Mouse (Mus musculus): ENCODE measurements at regions not wholly inside any gene's neighbourhood (a gene's known extent, or its start where the extent isn't known, plus 50 kb on each side); places are given as distances from the start of the nearest gene placed in this dataset.
"Not testable (repeated sequence)": the region's sequence is repeated elsewhere in the genome, so short reads cannot be mapped to it uniquely, and the experiment has no call there.

DNA sequence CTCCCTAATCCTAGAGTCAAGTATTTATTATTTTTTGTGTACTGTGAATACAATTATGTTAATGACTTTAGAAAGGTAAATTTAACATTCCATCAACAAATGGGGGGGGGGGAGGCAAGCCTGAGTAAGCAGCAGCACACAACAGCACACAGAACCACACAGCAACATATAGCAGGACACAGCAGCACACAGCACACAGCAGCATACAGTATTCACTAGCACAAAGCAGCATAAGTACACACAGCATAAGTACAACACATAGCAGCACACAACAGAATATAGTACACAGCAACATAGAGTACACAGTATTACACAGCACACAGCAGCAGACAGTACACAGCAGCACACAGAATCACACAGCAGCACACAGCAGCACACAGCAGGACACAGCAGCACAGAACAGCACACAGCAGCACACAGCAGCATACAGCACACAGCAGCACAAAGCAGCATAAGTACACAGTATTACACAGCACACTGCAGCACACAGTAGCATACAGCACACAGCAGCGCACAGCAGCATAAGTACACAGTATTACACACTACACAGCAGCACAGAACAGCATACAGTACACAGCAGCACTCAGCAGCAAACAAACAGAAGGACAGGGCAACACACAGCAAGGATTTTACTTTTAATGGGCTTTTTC is 605.7 kb downstream of the Tbl1xr1 start:
- DNase-seq (ENCODE audit: extremely low read depth, low read depth): no peak

DNA sequence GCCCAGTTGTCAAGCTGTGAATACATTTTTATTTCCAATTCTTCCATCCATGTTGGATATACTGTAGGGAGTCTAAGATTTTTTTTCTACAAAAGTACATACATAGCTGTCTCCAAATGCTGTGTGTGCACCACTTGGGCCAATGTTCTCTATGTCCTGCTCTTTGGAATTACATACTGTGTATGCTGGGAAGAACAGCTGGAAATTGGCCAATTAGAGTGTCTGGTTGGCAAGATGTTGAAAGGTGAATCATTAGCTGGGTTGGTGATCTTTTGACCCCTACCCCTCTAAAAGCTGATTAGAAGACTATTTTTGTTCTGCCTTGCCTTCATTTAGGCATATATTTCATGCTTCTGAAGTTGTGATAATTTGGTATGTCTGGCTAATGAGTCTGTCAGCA is 622.9 kb downstream of the Tbl1xr1 start:
- DNase-seq (ENCODE audit: extremely low read depth, low read depth): no peak

DNA sequence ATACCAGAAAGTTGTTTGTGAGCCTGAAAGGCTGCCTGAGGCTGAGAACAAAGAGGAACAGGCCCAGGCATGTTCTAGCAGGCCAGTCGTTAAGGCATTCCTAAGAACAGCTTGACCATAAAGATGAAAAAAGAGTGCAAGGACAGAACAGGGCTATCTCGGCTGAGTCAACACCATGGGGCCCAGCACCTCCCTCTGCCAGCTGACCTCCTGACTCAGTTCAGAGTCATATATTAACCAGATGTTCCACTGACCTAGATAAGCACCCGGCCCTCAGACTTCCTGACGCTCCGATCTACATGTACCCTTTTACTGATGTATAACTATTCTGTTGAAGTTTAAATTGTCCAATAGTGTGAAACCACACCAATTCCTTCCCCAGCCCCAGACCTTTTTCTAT is 625.0 kb downstream of the Tbl1xr1 start:
- DNase-seq (ENCODE audit: extremely low read depth, low read depth): not testable (repeated sequence)

DNA sequence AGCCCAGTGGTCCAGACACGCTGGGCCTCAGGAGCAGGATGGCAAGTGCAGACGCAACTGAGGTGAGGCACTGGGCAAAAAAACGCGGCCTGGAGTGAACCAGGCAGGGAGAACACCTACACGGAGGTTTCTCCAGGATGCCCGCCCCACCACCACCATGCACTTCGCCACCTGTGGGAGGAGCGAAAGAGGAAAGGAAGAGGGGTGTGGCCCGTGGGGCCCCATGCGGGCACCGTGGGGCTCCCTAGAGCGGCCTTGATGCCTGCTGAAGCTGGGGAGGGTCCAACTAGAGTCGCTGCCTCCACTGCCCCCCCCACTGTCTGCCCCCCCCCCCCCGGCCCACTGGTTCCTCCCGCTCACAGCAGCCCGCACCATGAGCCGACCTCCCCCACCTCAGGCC is 629.2 kb downstream of the Tbl1xr1 start:
- no peak for DNase-seq (ENCODE audit: extremely low read depth, low read depth)

DNA sequence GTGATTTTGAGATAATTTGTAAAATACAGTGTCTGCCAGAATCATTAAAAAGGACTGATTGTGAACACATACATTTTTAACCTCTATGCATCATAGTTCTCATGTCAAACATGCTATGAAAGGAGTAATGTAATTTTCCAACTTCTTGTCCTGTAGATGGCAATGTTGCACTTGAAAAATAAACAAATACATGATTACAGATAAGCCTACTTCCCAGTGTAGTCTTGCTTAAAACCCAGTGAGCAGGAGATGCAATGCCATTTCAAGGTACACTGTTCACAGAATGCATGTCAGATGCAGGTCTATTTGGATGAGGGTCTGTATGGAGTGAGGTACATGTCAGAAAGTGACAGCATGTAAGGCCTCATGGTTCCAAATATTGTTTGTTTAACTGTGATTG is 668.6 kb downstream of the Tbl1xr1 start:
- peak; percentile 11 for DNase-seq (ENCODE audit: extremely low read depth, low read depth)
